In genomic region chr17:48433006-48433655, GRCm38 (mm10) we compare ENCODE assay signal across 14 mouse cellular contexts. TPM values are rescaled to one million over a fixed set of nuclear protein-coding genes. Genes with fewer than 3 reads are reported as not detected.
DNase-seq lines count a peak whose midpoint lies in the region; ATAC-seq lines count a peak whose summit lies in the region.
"Had no signal": no experiment of that assay in that cellular context is flagged by ENCODE, and none has a peak within 500 bp of the region (broad histone marks: within the 10 kb centered on the region; RNA-seq: fewer than 3 reads in every experiment).

No protein-coding gene starts in this region.

- no peak overlapping the region for H3K9ac ChIP-seq in heart, embryonic 15.5 days
- H3K9ac ChIP-seq in stomach, embryonic 16.5 days (ENCODE audit: low read length), result peak overlapping the region; percentile 1

- H3K9me3 ChIP-seq in heart, embryonic 15.5 days (replicated peaks), result no peaks in the 10 kb centered on the region
- no peaks in the 10 kb centered on the region for H3K9me3 ChIP-seq in stomach, embryonic 16.5 days (replicated peaks; ENCODE audit: control insufficient read depth, low read length)

- H3K27me3 ChIP-seq in heart, embryonic 15.5 days, result no peaks in the 10 kb centered on the region
- H3K27me3 ChIP-seq in stomach, embryonic 16.5 days (ENCODE audit: control insufficient read depth, insufficient read depth, low read length), result no peaks in the 10 kb centered on the region

- 67% methylated on average over 20 of the region's 20 CpGs for WGBS in heart, embryonic 15.5 days
- WGBS in stomach, embryonic 16.5 days, result 67% methylated on average over 20 of the region's 20 CpGs

- H3K36me3 ChIP-seq in heart, embryonic 15.5 days, result 0 out of 2 replicates have a peak, but pooled peaks cover 3% of the 10 kb centered on the region
- no peaks in the 10 kb centered on the region for H3K36me3 ChIP-seq in stomach, embryonic 16.5 days (ENCODE audit: control insufficient read depth, insufficient read depth, low read length)

- ATAC-seq in heart, embryonic 15.5 days (replicated peaks; ENCODE audit: insufficient number of reproducible peaks, insufficient read depth, low FRiP score, low read depth), result no peak
- ATAC-seq in stomach, embryonic 16.5 days (ENCODE audit: insufficient read depth, low FRiP score), result no peak

- H3K4me2 ChIP-seq in heart, embryonic 15.5 days, result peak overlapping the region; percentile 63; the same call in 1 of the 2 replicates
- no peak overlapping the region for H3K4me2 ChIP-seq in stomach, embryonic 16.5 days (ENCODE audit: low read depth, low read length)

- H3K4me3 ChIP-seq in heart, embryonic 15.5 days, result no peak overlapping the region
- no peak overlapping the region for H3K4me3 ChIP-seq in stomach, embryonic 16.5 days (replicated peaks; ENCODE audit: low read length)

- peak; percentile 69 to 81 for DNase-seq in cerebellum, postnatal 10 days
- no peak for DNase-seq in cerebellum, adult 9-10 months
- DNase-seq in heart, adult 18-20 months, result no peak
- DNase-seq in right cerebral cortex, postnatal 4 days, result peak; percentile 10
- no peak for DNase-seq in right cerebral cortex, adult 2 months (ENCODE audit: low spot score in 2 of 2)
- DNase-seq in thymus, postnatal 0 days (ENCODE audit: low spot score), result no peak
- DNase-seq: cerebellum, adult 11-12 months; kidney, adult 11 months; right cerebral cortex, postnatal 14 days had no signal

- H3K27ac ChIP-seq in heart, embryonic 15.5 days, result peak overlapping the region; percentile 96
- peak overlapping the region; percentile 21; the same call in 1 of the 2 replicates for H3K27ac ChIP-seq in stomach, embryonic 16.5 days (ENCODE audit: low read length)

- H3K4me1 ChIP-seq in heart, embryonic 15.5 days (replicated peaks), result peaks cover 73% of the 10 kb centered on the region
- peaks cover 54% of the 10 kb centered on the region for H3K4me1 ChIP-seq in stomach, embryonic 16.5 days (ENCODE audit: control insufficient read depth, insufficient read depth, low read length)

RNA-seq across cellular contexts. Expression of gene Apobec2, which starts 0.4 kb away (rescaled TPM):
- 177 and 212 TPM in 2 replicates for polyA plus RNA-seq in heart, embryonic 15.5 days (2015; fragmentation: Nextera tagmentation; extraction: Ambion mirVana)
- total RNA-seq in heart, adult 18-20 months (2021), result 100 to 1,000 TPM; 211 to 226 TPM
- polyA plus RNA-seq in stomach, embryonic 16.5 days (2015; fragmentation: Nextera tagmentation; extraction: Ambion mirVana), result 5.6 and 31.0 TPM in 2 replicates
- 0.86 and 1.6 TPM in 2 replicates for polyA plus RNA-seq in thymus, postnatal 0 days (2015; fragmentation: Nextera tagmentation; extraction: Ambion mirVana)
- total RNA-seq: granulocyte monocyte progenitor cell, adult 5-6 weeks; neutrophil, adult 5-6 weeks had no signal
- polyA plus RNA-seq: liver, adult 2 months had no signal

RNA-seq across cellular contexts. Expression of gene Tspo2, which starts 18.2 kb away (rescaled TPM):
- 7.7 and 8.3 TPM in 2 replicates for polyA plus RNA-seq in heart, embryonic 15.5 days (2015; fragmentation: Nextera tagmentation; extraction: Ambion mirVana)
- total RNA-seq in heart, adult 18-20 months (2021), result under 1 TPM; 0.55 to 0.62 TPM
- polyA plus RNA-seq in stomach, embryonic 16.5 days (2015; fragmentation: Nextera tagmentation; extraction: Ambion mirVana), result 8.1 and 8.5 TPM in 2 replicates
- polyA plus RNA-seq in thymus, postnatal 0 days (2015; fragmentation: Nextera tagmentation; extraction: Ambion mirVana), result 0.17 TPM in 1 of 2 replicates, not detected in the other
- total RNA-seq: liver, adult 2 months had no signal
- polyA plus RNA-seq: liver, adult 2 months had no signal

RNA-seq across cellular contexts. Expression of gene Unc5cl, which starts 21.6 kb away (rescaled TPM):
- 0.33 and 0.84 TPM in 2 replicates for polyA plus RNA-seq in heart, embryonic 15.5 days (2015; fragmentation: Nextera tagmentation; extraction: Ambion mirVana)
- under 1 TPM in 1 of 2 experiments, not detected in 1; 0.36 TPM for total RNA-seq in heart, adult 18-20 months (2021)
- 13.7 and 13.8 TPM in 2 replicates for polyA plus RNA-seq in stomach, embryonic 16.5 days (2015; fragmentation: Nextera tagmentation; extraction: Ambion mirVana)
- 17.2 and 21.6 TPM in 2 replicates for polyA plus RNA-seq in thymus, postnatal 0 days (2015; fragmentation: Nextera tagmentation; extraction: Ambion mirVana)
- total RNA-seq: liver, adult 2 months had no signal

RNA-seq across cellular contexts. Expression of gene Oard1, which starts 23.3 kb away (rescaled TPM):
- 33.5 and 40.2 TPM in 2 replicates for polyA plus RNA-seq in heart, embryonic 15.5 days (2015; fragmentation: Nextera tagmentation; extraction: Ambion mirVana)
- 10 to 100 TPM; 17.3 to 21.3 TPM for total RNA-seq in heart, adult 18-20 months (2021)
- polyA plus RNA-seq in stomach, embryonic 16.5 days (2015; fragmentation: Nextera tagmentation; extraction: Ambion mirVana), result 54.4 and 54.5 TPM in 2 replicates
- polyA plus RNA-seq in thymus, postnatal 0 days (2015; fragmentation: Nextera tagmentation; extraction: Ambion mirVana), result 71.0 and 73.3 TPM in 2 replicates

RNA-seq across cellular contexts. Expression of gene Nfya, which starts 23.4 kb away (rescaled TPM):
- polyA plus RNA-seq in heart, embryonic 15.5 days (2015; fragmentation: Nextera tagmentation; extraction: Ambion mirVana), result 8.9 and 10.5 TPM in 2 replicates
- total RNA-seq in heart, adult 18-20 months (2021), result 10 to 100 TPM; 18.8 to 21.7 TPM
- polyA plus RNA-seq in stomach, embryonic 16.5 days (2015; fragmentation: Nextera tagmentation; extraction: Ambion mirVana), result 11.3 and 12.4 TPM in 2 replicates
- 13.3 and 15.2 TPM in 2 replicates for polyA plus RNA-seq in thymus, postnatal 0 days (2015; fragmentation: Nextera tagmentation; extraction: Ambion mirVana)

Comparison
In these comparisons a context has a peak if more than half of its experiments do, and no peak if none do; other contexts are left out.
1. DNase-seq: peak in cerebellum, postnatal 10 days (2 of 2) and right cerebral cortex, postnatal 4 days (single experiment); none in cerebellum, adult 9-10 months (single experiment), heart, adult 18-20 months (0 of 2), right cerebral cortex, adult 2 months (0 of 2) and thymus, postnatal 0 days (single experiment).